Mouse (Mus musculus) thymus, adult 2 months (tissue): Measurements from ENCODE around the gene Scimp.

Source experiments
- CTCF ChIP-seq: fragments of 200-500 bp; IDR thresholded peaks from 2 replicates; pipeline ENCODE4 v1.5.1; 2012; ENCODE audit warnings: mild to moderate bottlenecking, control low read depth, low read length, moderate library complexity, borderline replicate concordance; ENCODE audit not compliant: control insufficient read depth, poor library complexity, insufficient read depth; ENCODE audit errors: extremely low read depth
- POLR2A ChIP-seq: fragments of 200-500 bp; IDR thresholded peaks from 2 replicates; pipeline ENCODE4 v1.6.1; 2012; ENCODE audit warnings: mild to moderate bottlenecking, low read length, control low read depth, moderate library complexity; ENCODE audit not compliant: control insufficient read depth, poor library complexity, insufficient read depth; ENCODE audit errors: extremely low read depth

GRCm38 (mm10) chr11:70791676-70792075 lies 20.7 kb downstream of the Scimp start:
- TF ChIP-seq POLR2A (no peak), CTCF (no peak)
